Mouse (Mus musculus): ENCODE data around the gene Socs3.

The Socs3 gene

DNA sequence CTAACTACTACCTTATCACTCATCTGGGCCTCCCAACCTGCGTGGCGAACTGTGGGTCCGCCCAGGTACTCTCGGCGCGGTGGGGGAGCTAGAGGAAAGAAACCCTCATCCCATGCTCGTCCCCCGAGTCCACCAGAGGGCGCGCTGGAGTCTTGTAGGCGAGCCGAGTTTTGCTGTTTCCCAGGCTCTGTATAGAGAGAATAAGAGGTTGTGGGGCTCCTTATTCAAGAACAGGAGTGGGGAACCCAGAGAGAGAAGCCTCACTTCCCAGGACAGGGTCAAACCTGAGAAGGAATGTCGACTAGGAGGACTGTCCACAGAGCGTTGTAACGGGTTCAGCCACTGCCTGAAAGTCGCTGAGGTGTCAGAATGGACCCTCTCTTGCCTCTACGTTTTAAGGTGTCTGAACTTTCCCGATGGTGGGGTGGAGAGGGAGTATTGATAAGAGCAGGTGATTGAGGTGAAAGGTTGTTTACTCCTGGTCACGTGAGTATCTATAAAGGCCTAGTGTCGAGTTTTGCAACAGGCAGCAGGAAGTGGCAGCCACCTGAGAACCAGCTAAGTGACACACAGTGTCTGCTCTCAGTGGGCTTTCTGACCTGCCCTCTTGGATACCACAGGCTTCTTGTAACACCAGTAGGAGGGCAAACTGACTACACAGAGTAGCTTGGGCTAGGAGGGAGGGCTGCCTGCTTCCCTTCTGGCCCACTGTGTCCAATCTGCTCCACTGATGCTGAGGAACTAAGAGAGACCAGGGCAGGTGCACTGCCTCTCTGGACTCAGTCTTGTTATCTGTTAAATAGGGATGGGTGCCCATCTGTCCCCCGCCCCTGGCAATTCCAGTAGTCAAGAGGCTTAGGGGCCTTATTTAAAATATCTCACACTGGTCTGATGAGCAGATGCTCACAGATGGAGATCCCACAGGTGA is at the start of gene Socs3:
TSS of gene Socs3 (minus strand) at position 103 of the 928 bp plus-strand sequence.
- peak; percentile 84 to 95 for DNase-seq (ENCODE audit: low spot score in 2 of 2)

DNA sequence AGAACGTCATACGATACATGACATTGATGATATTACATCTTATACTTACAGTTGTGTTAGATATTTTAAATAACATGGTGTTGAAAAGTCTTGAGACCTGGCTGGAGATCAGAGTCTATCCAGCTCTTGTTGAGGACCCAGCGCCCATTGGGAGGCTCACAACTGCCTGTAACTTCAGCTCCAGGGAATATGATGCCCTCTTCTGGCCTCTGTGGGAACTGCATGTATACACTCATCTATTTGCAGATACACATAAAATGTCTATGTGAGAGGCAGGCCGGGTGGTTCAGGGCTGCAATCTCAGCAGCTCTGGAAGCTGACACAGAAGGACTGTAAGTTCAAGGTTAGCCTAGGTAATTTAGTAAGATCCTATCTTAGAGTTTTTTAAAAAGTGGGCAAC is 48.5 kb upstream of the Socs3 start:
- DNase-seq (ENCODE audit: low spot score in 2 of 2), result no peak

DNA sequence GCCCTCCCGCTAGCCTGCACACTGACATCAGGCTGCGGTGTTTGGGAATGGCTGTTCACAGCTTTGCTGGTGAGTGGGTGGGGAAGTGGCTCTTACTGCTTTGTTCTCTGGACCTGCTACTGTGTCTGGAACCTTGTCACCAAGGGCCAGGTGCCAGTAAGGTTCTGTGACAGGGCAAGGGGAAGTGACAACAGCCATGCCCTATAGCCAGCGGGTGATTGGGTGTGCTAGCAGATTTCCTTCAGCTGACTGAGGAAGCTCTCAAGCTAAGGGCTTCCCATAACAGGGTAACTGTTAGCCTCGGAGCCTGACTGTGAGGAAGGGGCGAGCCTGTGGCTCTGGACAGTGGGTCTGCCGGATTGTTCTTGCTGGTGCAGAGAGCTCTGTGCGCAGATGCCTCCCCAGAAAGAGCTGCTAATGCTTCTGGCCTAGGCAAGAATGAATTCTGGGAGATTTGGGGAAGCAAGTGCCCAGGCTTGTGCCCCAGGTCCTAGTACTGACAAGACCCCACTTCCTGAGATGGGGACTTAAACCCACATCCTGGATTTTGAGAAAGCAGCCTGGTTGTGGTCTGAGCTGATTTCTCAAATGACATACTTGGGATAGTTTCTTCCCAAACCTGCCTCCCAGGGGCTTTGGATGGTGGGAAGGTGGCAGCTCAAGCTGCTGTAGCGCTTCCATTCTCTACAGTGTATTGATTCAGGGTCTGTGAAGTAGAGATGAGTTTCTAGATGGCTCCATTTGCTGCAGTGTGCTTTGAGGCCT is 45.7 kb upstream of the Socs3 start:
- no peak for DNase-seq (ENCODE audit: low spot score in 2 of 2)

DNA sequence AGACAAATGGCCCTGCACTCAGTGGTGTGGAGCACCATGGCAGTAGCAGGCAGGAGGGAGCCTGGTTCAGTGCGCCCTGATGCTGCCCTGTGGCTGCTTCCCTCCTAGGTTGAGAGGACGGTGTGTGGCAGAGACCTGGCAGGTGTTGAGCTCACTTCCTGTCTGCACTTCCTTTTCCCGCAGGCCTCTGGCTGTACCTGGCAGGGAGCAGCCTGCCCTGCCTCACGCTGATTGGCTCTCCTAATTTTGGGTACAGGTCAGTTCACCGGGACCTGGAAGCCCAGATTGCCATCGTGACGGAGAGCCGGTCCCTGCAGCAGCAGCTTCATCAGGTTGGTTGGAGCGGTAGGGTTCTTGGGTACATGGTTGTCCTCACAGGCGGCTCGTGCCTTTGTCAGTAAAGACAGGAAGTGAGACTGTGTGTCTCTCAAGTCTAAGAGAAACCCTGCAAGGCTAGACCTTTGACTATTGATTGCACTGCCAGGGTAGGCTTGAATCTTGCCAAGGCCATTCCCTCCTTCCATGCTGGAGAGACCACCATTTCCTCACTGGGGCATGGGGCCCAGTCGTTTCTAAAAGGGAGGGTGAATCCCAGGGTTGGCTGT is 44.6 kb upstream of the Socs3 start:
- no peak for DNase-seq (ENCODE audit: low spot score in 2 of 2)

DNA sequence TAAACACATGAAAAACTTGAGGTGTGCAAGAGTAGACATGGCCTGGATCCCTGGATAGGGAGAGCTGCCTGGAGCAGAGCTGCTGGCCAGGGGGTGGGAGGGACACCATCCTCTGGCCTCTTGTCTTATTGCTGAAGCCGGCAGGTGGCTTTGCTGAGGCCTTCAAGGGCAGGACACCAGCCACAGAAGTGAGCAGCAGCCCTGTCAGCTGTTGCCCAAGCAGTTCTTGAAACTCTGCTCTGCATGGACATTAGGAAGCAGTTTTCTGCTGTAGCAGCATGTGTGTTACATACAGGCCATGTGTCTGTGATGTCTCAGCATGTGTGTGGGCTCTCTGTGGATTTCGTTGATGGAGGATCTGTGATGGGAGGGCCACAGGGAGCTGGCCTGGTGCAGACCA is 43.5 kb upstream of the Socs3 start:
- DNase-seq (ENCODE audit: low spot score in 2 of 2), result no peak

DNA sequence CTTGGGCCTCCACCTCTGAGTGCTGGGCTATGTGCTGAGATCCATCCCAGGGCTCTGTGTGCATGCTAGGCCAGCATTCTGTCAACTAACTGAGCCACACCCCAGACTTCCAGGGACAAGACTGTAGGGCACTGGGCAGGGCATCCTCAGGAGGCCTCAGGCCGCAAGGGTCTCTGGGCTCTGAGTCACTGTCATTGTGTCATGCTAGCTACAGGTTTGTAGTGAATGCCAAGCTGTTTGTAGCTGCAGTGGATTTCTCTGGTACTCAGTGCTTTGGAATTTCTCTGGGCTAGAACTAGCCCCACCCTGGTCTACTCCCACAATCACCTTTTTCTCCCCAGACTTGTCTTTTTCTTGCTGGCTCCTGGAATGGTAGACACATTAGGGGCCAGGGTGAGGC is 42.7 kb upstream of the Socs3 start:
- DNase-seq (ENCODE audit: low spot score in 2 of 2), result no peak

DNA sequence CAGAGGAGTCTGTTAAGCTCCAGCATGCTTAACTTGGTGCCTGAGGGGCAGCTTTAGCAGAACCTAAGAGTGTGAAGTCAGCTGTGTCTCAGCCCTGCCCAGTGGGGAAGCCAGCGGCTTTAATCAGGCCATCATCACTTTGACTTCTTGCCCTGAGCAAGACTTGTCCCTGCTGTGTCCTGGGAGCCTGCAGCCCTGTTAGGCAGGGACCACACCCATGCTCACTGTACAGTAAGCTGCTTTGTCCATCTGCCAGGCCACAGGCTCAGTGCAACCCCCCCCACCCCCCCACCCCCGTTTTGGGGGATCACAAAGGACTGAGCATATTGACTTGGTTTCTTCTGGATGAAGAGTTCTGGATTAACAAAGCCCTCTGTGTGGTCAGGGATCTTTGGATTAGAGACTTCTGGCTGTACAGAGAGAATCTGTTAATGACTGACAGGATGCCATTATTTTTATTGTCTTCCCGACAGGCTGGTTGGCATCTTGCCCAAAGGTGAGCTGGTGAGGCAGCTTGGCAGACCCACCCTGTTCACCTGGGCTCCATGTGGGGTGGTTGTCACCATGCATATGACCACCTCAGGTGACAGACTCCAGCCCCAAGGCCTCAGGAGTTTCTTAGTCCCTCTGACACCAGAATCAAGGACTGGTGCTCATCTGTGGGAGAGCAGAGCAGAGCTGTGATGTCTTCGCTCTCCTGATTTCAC is 40.2 kb upstream of the Socs3 start:
- DNase-seq (ENCODE audit: low spot score in 2 of 2), result no peak

DNA sequence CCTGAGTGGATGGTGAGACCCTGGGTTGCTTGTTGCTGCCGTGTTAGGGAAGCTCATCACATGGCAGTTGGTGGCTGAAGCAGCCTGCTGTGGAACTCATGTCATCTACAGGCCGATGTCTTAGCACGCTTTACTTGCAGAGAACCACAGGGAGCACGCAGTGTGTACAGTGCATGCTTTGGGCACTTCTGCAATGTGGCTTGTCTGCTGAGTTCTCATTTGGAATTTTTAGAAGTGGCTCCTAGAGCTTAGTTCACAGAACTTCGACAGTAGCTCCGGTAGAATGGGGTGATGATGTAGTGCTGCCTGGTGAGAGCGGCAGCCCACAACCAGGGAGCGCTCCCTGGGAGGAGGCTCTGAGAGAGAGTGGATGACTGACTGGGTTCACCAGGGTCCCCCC is 39.0 kb upstream of the Socs3 start:
- no peak for DNase-seq (ENCODE audit: low spot score in 2 of 2)

DNA sequence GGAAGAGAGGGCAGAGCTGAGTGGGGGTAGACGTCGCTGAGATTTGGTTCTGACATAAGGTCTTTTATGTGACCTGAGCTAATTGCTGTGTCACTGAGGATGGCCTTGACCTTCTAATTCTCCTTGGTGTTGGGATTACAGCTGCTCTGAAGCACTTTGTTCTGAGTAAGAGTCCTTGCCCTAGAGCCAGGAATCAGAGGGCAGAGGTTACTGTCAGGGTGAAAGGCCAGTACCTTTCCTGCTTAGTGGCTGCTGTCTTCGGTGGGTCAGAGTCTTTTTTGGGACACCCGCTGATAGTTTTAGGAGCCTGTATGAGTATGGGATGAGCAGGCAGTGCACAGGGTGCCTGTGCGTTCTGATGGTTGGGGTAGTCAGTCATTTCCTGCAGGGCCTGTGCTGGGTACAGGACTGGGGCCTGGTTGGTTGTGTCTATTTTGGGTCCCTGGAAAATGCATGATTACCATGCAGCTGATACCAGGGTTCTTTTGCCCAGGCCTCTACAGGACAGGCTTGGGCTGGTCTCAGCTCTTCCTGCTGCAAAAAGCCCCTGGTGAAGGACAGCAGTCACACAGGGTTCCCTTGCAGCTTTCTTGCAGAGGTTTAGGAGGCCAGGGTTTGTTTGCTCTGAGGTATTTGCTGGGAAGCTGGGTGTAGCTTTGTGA is 38.4 kb upstream of the Socs3 start:
- DNase-seq (ENCODE audit: low spot score in 2 of 2), result no peak

DNA sequence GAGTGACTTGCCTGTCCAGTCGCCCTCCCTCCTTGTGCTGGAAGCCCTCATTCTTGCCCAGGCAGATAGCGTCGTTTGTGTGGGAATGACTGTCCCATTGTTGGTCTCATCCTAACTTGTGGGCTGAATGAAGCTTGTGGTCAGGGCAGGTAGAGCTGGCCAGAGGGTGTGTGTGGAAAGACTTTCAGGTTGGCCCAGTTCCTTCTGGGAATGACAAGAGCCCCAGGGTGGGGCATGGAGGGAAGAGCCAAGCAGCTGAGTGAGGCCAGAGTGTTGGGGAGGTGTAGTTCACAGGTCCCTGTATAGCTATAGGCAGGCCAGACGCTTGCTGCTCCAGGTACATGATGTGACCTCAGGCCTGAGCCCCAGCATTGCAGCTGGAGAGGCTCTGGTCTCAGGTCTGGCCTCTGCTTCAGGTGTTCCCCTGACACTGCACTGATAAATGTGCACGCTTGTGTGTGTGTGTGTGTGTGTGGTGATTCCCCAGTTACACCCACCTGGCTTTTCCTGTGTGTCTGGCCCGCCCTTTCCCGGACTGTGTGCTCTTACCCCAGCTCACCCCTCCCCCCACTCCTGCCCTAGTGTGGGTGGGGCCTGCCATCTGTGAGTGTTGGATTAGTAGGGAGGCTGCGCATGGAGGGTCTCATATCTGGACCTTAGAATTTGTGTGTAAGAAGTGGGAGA is 37.8 kb upstream of the Socs3 start:
- no peak for DNase-seq (ENCODE audit: low spot score in 2 of 2)

DNA sequence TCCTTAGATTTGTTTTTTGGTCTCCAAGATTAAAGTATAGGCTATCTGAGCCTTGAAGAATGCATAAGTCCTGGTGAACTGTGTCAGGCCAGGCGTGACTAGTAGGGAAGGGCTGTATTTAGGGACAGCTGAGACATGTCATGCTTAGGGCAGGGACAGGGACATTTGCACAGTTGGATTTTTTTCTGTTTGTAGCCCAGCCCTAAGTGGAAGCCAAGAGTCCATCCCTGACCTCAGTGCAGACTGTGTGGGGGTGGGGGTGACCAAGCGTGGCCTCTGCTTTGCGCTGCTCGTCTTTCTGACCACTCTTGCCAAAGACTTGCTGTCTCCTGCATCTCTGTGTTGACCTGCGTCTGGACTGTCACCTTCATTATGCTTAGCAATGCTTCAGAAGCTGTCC is 34.4 kb upstream of the Socs3 start:
- no peak for DNase-seq (ENCODE audit: low spot score in 2 of 2)

DNA sequence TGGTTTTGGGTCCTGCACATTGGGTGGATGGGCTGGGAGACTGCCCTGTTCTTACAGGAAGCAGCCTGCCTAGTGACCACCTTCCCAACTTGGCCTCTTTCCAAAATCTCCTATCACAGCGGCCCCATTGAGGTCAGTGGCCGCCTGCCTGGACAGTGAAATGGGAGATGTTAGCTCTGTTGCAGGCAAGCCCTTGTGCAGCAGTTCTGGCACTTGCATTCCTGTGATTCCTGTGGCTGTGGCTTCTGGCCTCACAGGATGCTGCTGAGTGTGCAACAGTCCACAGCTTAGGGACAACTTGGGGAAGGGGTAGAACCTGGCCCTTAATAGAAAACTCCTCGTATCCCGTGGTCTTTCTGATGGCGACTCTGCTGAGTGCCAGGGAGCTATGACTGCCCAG is 33.9 kb upstream of the Socs3 start:
- no peak for DNase-seq (ENCODE audit: low spot score in 2 of 2)

DNA sequence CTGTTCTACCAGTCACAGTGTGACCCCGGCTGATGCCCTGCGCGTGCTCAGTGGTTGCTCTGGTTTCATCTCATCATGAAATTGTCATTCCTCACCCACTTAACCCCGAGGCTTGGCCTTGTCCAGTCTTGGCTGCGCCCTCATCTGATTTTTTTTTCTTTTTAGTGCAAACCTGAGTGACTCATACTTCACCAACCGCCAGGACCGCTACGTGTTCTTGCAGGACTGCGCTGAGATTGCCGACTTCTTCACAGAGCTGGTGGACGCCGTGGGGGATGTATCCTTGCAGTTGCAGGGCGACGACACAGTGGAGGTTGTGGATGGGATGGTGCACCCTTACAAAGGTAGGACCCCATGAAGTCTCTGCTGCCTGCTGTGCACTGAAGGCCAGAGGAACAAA is 33.3 kb upstream of the Socs3 start:
- no peak for DNase-seq (ENCODE audit: low spot score in 2 of 2)

DNA sequence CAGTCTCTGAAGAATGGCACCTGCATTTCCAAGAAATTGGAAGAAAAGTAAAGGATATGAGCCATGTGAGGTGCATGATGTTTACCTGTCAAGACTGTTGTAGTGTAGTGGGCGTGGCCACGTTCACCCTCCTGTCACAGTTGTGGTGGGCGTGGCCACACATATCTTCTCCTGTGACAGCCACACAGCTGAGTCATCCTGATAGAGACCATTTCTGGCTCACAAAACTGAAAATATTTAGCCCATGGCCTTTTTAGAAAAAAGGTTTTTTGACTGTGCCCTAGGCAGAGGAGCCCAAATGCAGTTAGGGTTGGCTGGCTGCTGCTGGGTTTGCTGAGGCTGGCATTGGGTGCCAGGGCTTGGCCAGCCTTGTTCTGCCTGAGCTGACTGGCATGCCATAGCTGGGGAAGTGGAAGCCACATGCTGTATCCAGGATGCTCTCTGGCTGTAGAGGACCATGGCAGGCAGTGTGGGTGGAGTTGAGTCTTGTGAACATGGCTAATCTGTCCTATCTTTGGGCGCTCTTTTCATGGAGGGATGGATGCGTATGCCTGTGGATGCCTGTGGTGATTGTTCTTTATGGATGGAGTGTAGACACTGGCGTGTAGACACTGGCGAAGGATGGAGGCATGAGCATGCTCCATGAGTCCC is 30.8 kb upstream of the Socs3 start:
- DNase-seq (ENCODE audit: low spot score in 2 of 2), result no peak

DNA sequence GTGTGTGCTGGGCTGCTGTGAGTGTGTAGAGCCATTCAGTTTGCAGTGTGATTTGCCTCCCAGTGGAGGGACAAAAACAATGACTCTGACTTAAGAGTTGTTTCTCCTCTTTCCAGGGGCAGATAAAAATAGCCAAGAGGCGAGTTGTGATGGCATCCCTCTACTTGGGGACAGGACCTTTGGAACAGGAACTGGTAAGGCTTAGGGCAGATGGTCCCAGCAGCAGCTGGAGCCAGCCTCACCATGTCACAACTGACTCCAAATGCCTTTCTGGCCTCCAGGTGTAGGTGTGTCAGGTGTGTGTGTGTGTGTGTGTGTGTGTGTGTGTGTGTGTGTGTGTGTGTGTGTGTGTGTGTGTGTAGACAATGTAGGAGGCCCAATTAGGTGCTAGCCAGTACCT is 30.2 kb upstream of the Socs3 start:
- no peak for DNase-seq (ENCODE audit: low spot score in 2 of 2)

DNA sequence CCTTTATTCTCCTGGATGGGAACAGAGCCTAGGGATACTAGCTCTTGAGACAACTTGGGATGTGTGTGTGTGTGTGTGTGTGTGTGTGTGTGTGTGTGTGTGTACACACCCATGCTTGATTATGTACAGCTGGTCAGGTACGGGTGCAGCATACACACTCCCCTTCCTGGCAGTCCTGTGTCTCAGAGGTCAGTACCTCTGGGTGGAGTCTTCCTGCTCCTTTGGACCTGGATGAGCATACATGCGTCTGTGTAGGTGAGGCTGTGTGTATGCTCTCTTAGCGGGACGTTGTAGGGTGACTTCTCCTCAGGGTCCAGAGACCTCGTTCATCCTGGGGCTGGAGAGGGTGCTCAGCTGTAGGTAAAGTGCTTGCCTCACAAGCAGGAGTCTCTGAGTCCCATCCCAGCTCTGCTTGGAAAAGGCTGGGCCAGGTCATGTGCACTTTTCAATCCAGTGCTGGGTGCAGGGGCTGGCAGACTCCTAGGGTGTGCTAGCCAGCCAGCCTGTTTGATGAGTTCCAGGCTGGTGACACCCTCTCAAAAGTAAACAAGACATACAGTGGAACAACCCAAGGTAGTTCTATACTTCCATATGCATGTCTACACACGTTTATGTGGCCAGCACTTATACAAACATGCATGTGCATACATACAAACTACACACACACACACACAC is 29.6 kb upstream of the Socs3 start:
- DNase-seq (ENCODE audit: low spot score in 2 of 2), result no peak

DNA sequence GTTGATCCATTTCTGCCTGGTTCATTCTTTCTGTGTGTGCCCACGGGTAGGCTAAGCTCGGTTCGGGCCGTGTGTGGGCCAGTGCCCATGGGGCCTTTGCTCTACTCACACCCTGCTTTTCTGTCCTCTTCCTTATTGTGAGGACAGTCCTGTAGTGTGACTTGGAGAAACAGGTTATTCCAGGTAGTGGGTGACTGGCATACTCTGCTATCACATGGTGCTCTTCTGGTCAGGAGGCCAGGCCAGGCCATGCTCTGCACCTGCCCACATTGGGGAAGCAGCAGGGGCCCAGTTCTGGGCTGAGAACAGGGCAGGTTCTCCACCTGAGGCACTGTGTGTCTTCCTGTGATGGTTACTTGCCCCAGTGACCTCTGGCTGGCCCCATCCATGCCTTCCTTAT is 28.5 kb upstream of the Socs3 start:
- no peak for DNase-seq (ENCODE audit: low spot score in 2 of 2)

DNA sequence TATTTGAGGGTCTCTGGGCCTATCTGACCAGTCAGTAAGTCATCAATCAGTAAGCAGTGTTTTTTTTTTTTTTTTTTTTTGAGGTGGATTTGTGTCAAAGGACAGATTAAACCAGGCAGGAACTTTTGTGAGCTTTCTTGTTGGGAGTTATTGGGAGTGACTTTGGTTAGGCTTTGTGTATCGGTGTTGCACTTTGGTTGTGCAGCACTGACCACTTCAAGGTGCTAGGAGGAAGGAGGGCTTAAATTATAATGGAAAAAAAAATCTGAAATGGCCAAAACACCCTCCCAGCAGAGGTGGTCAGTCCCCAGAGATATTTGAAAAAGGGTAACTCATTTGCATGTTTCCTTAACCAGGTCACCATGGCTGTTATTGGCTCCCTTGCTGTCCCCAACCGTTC is 27.2 kb upstream of the Socs3 start:
- DNase-seq (ENCODE audit: low spot score in 2 of 2), result no peak

DNA sequence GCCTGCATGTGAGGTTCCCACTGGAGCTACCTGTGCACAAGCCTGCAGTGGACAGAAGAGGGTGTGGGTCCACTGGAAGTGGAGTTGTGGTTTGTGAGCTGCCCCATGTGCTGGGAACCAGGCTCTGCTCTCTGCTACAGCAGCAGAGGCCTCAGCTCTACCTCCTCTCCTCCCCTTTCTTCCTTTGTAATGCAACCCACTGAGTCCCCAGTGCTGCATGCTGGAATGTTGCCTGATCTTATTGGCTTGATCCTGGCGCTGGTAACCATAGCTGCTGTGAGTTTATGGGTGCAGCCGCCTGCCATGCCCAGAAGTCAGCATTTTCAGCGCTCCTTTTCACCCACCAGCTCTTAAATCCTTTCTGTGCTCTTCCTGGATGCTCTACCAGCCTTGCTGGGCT is 26.2 kb upstream of the Socs3 start:
- DNase-seq (ENCODE audit: low spot score in 2 of 2), result no peak

DNA sequence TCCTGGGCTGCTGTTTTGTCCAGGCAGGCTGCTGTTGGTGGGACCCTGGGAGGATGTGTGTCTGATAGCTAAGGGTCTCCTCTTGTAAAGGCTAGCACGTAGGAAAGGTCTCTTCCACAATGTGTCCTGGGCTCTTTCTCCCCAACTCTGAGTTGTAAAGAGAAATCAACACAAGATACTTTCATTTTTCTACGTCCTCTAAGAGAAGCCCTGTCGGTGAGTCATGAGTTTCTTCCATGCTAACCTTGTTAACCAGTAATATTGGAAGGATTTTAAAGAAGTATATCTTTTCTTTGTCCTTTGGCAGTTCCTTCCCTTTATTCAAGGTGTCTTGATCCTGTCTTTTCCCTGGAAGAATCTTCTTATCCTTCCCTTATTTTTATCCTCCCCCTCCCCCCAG is 25.8 kb upstream of the Socs3 start:
- no peak for DNase-seq (ENCODE audit: low spot score in 2 of 2)

Data from urinary bladder, postnatal 4 days (tissue).